In genomic region chr11:77488771-77489581, GRCm38 (mm10) we compare ENCODE assay signal across 8 mouse cellular contexts. TPM values are rescaled to one million over a fixed set of nuclear protein-coding genes. Genes with fewer than 3 reads are reported as not detected.
DNase-seq lines count a peak whose midpoint lies in the region; ATAC-seq lines count a peak whose summit lies in the region.

No protein-coding gene starts in this region.

- H3K4me2 ChIP-seq in midbrain, embryonic 14.5 days (ENCODE audit: low read length): peak overlapping the region; percentile 81

- no peaks in the 10 kb centered on the region for H3K9me3 ChIP-seq in midbrain, embryonic 14.5 days (ENCODE audit: control insufficient read depth, low read length)

- DNase-seq in cerebellum, adult 8-10 months: peak; percentile 55
- DNase-seq in cerebellum, postnatal 4 days (ENCODE audit: low spot score in 2 of 2): no peak
- peak; percentile 63 for DNase-seq in 3134 (ENCODE audit: extremely low read depth, insufficient read length, low spot score)
- DNase-seq in embryo, embryonic 10.5 days (ENCODE audit: low spot score): peak; percentile 46
- peak; percentile 50 for DNase-seq in induced T-regulatory cell, adult 2 months (ENCODE audit: low read depth)
- peak; percentile 71 for DNase-seq in midbrain, embryonic 14.5 days
- DNase-seq in T-cell, adult 2 months (ENCODE audit: low spot score): no peak
- no peak for DNase-seq in gastrocnemius, postnatal 36 days

- H3K36me3 ChIP-seq in midbrain, embryonic 14.5 days (ENCODE audit: control insufficient read depth, insufficient read depth, low read length): no peaks in the 10 kb centered on the region

- no peak for ATAC-seq in midbrain, embryonic 14.5 days (ENCODE audit: low FRiP score, low TSS enrichment)

- H3K27me3 ChIP-seq in midbrain, embryonic 14.5 days (ENCODE audit: control insufficient read depth, insufficient read depth, low read length): no peaks in the 10 kb centered on the region

- 2% methylated on average over 53 of the region's 55 CpGs for WGBS in midbrain, embryonic 14.5 days

- peaks cover 59% of the 10 kb centered on the region for H3K4me1 ChIP-seq in midbrain, embryonic 14.5 days (ENCODE audit: control insufficient read depth, insufficient read depth, low read length)

- peak overlapping the region; percentile 95 for H3K4me3 ChIP-seq in midbrain, embryonic 14.5 days (replicated peaks; ENCODE audit: low read depth, low read length)

- intact Hi-C loops in gastrocnemius, postnatal 36 days (cut with DNase I): no loop called here

- H3K9ac ChIP-seq in midbrain, embryonic 14.5 days (replicated peaks; ENCODE audit: low read length): peak overlapping the region; percentile 98

- H3K27ac ChIP-seq in midbrain, embryonic 14.5 days (replicated peaks; ENCODE audit: low read depth, low read length): peak overlapping the region; percentile 93

RNA-seq across cellular contexts. Expression of gene Ankrd13b, which starts 0.5 kb away (rescaled TPM):
- 42.6 and 43.7 TPM in 2 replicates for polyA plus RNA-seq in midbrain, embryonic 14.5 days (2014; fragmentation: Nextera tagmentation; extraction: Ambion mirVana)
- total RNA-seq in gastrocnemius, postnatal 36 days (2021): 1 to 10 TPM; 7.3 to 8.3 TPM

RNA-seq across cellular contexts. Expression of gene Git1, which starts 4.4 kb away (rescaled TPM):
- 23.1 and 25.1 TPM in 2 replicates for polyA plus RNA-seq in midbrain, embryonic 14.5 days (2014; fragmentation: Nextera tagmentation; extraction: Ambion mirVana)
- 10 to 100 TPM; 23.9 to 25.5 TPM for total RNA-seq in gastrocnemius, postnatal 36 days (2021)

RNA-seq across cellular contexts. Expression of gene Abhd15, which starts 25.9 kb away (rescaled TPM):
- 1.8 and 2.0 TPM in 2 replicates for polyA plus RNA-seq in midbrain, embryonic 14.5 days (2014; fragmentation: Nextera tagmentation; extraction: Ambion mirVana)
- total RNA-seq in gastrocnemius, postnatal 36 days (2021): under 1 TPM; 0.28 to 0.52 TPM

RNA-seq across cellular contexts. Expression of gene Coro6, which starts 26.8 kb away (rescaled TPM):
- polyA plus RNA-seq in midbrain, embryonic 14.5 days (2014; fragmentation: Nextera tagmentation; extraction: Ambion mirVana): 0.26 and 0.32 TPM in 2 replicates
- 100 to 1,000 TPM; 140 to 181 TPM for total RNA-seq in gastrocnemius, postnatal 36 days (2021)

RNA-seq across cellular contexts. Expression of gene Trp53i13, which starts 26.8 kb away (rescaled TPM):
- polyA plus RNA-seq in midbrain, embryonic 14.5 days (2014; fragmentation: Nextera tagmentation; extraction: Ambion mirVana): 11.7 and 12.0 TPM in 2 replicates
- 1 to 10 TPM; 2.9 to 3.6 TPM for total RNA-seq in gastrocnemius, postnatal 36 days (2021)

Comparison
In these comparisons a context has a peak if more than half of its experiments do, and no peak if none do; other contexts are left out.
1. DNase-seq: peak in cerebellum, adult 8-10 months (single experiment), 3134 (single experiment), embryo, embryonic 10.5 days (single experiment), induced T-regulatory cell, adult 2 months (single experiment) and midbrain, embryonic 14.5 days (single experiment); none in cerebellum, postnatal 4 days (0 of 2), T-cell, adult 2 months (single experiment) and gastrocnemius, postnatal 36 days (0 of 2).